Mouse (Mus musculus) intestine, embryonic 16.5 days (tissue): Measurements from ENCODE around the gene Rsph9. TPM values are rescaled to one million over a fixed set of nuclear protein-coding genes. Genes with fewer than 3 reads are reported as not detected.

ENCODE experiments used
- ATAC-seq: fragments of 200-750 bp; cut with Nextera tagmentation; 2 replicates; pipeline ENCODE4 v1.8.0; 2017; ENCODE audit warnings: moderate TSS enrichment, moderate library complexity
- H3K27ac ChIP-seq: fragments of 300-500 bp; sonication (generic); 2 replicates; pipeline ENCODE4 v1.5.1; 2014; ENCODE audit warnings: mild to moderate bottlenecking, low read length
- H3K27me3 ChIP-seq: fragments of 300-500 bp; sonication (generic); replicated peaks from 2 replicates; pipeline ENCODE4 v1.6.1; 2014; ENCODE audit warnings: low read length, control low read depth, mixed read lengths; ENCODE audit not compliant: control insufficient read depth, insufficient read depth
- H3K36me3 ChIP-seq: fragments of 300-500 bp; sonication (generic); 2 replicates; pipeline ENCODE4 v1.6.1; 2014; ENCODE audit warnings: low read length, control low read depth; ENCODE audit not compliant: control insufficient read depth, insufficient read depth
- H3K4me1 ChIP-seq: fragments of 300-500 bp; sonication (generic); 2 replicates; pipeline ENCODE4 v1.6.1; 2014; ENCODE audit warnings: low read length, control low read depth, mixed read lengths; ENCODE audit not compliant: control insufficient read depth, insufficient read depth
- H3K4me2 ChIP-seq: fragments of 300-500 bp; sonication (generic); 2 replicates; pipeline ENCODE4 v1.6.1; 2014; ENCODE audit warnings: low read depth, low read length, control low read depth
- H3K4me3 ChIP-seq: fragments of 300-500 bp; sonication (generic); 2 replicates; pipeline ENCODE4 v1.5.1; 2014; ENCODE audit warnings: mild to moderate bottlenecking, low read length
- H3K9ac ChIP-seq: fragments of 300-500 bp; sonication (generic); 2 replicates; pipeline ENCODE4 v1.6.1; 2014; ENCODE audit warnings: low read depth, low read length
- H3K9me3 ChIP-seq: fragments of 300-500 bp; sonication (generic); 2 replicates; pipeline ENCODE4 v1.6.1; 2016; ENCODE audit warnings: low read length, control low read depth; ENCODE audit not compliant: control insufficient read depth
- WGBS: fragments of 180-500 bp; shearing (Covaris S2); extraction: QIAGEN DNeasy Blood & Tissue Kit; methylation state at CpG from one replicate; pipeline ENCODE4 v1.1.7; 2014; 5-methylcytosine and 5-hydroxymethylcytosine counted together
- polyA plus RNA-seq: library from polyadenylated mRNA; unstranded; fragments of >200 nt; fragmentation: Nextera tagmentation; extraction: Ambion mirVana; gene quantifications from 2 replicates; pipeline ENCODE4 v1.2.1, GENCODE M21; 2015

The Rsph9 gene
- polyA plus RNA-seq, 1 experiment from 2014 or later, result 8.8 TPM

- Histone ChIP-seq H3K9ac (no peak overlapping the region), H3K4me3 (no peak overlapping the region), H3K27ac (0 out of 2 replicates have a peak overlapping the region, but pooled peaks have one; percentile 4), H3K4me1 (no peaks in the 10 kb centered on the region), H3K9me3 (no peaks in the 10 kb centered on the region), H3K4me2 (no peak overlapping the region), H3K36me3 (peaks cover 31% of the 10 kb centered on the region), H3K27me3 (no peaks in the 10 kb centered on the region)
- 77% methylated on average over 13 of the region's 13 CpGs for WGBS
- ATAC-seq, result peak; percentile 43
Observed at GRCm38 (mm10) chr17:46129741-46130498, 14.1 kb downstream of the Rsph9 start.

DNA sequence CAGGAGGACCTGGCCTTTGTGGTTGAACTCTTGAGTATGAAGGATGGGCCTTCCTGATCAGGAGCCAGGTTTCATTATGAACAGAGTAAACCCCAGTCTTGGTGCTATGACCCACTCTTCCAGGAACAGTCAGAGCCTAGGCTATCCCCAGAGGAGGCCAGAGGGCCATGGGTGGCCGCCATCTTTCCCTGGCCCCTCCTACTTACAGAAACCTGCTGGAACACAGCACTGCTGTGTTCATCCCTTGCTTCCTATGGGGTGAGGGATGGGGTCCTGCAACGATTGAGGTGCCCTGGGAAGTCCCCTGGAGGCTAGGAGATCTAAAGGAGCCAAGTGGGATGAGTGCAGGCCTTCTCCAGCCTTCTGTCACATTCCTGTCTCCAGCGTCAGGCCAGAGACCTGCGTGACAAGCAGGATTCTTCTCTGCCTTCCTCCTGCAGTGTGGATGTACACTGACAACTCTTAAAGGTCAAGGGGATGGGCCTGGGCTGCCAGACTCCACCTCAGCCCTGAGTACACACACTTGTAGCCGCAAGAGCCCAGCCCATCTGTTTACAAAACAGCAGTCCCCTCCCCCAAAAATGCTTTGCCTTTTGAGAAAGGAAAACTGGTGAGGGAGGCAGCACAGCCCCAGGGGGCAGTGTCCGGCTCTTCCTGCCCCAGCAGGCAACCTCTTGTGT is 16.1 kb downstream of the Rsph9 start:
- peaks cover 39% of the 10 kb centered on the region for H3K36me3 ChIP-seq
- ATAC-seq, result no peak
- H3K27ac ChIP-seq, result no peak overlapping the region
- H3K9ac ChIP-seq, result no peak overlapping the region
- H3K4me3 ChIP-seq, result no peak overlapping the region
- no peak overlapping the region for H3K4me2 ChIP-seq
- no peaks in the 10 kb centered on the region for H3K4me1 ChIP-seq
- no peaks in the 10 kb centered on the region for H3K27me3 ChIP-seq
- no peaks in the 10 kb centered on the region for H3K9me3 ChIP-seq
- WGBS, result 75% methylated on average over 6 of the region's 6 CpGs

- H3K4me3 ChIP-seq, result no peak overlapping the region
- H3K4me2 ChIP-seq, result no peak overlapping the region
- no peak for ATAC-seq
- no peaks in the 10 kb centered on the region for H3K4me1 ChIP-seq
- 57% methylated on average over 6 of the region's 6 CpGs for WGBS
- peaks cover 39% of the 10 kb centered on the region for H3K36me3 ChIP-seq
- no peak overlapping the region for H3K9ac ChIP-seq
- H3K9me3 ChIP-seq, result no peaks in the 10 kb centered on the region
- no peaks in the 10 kb centered on the region for H3K27me3 ChIP-seq
- no peak overlapping the region for H3K27ac ChIP-seq
Observed at GRCm38 (mm10) chr17:46126608-46127007, 17.4 kb downstream of the Rsph9 start.

DNA sequence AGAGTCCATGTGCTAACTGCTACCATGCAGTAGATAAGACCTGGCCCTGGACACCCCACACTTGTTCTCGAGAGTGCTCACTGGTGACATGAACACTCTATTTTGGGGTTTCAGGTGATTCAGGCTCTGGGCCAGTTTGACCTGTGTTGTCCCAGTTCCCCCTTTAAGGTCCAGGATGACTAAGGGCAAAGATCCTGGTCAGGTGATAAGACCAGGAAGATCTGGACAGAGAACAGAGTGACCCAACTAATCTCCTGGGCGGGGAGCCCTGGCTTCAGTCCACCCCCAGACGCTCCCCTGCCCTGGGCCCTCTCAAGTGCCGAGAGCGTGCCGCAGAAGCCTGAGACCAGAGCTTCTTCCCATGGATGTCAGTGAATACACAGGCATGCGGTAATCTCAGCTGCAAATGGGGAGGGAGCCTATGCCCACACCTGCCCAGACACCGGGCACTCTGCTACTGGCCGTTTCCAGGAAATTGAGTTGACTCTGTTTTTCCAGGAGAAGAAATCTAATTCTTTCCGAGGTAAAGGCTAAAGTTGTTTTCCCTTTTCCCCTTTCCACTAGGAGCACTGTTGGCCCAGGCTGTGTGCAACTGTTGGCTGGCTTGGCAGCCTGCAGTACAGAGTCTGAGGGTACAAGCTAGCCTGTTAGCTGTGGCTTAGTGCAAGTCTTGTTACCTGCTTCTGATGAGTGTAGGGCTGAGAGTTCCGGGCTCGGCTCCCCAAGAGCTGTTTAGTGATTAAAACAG is 19.9 kb downstream of the Rsph9 start:
- H3K36me3 ChIP-seq, result peaks cover 39% of the 10 kb centered on the region
- no peaks in the 10 kb centered on the region for H3K9me3 ChIP-seq
- no peak overlapping the region for H3K9ac ChIP-seq
- no peaks in the 10 kb centered on the region for H3K4me1 ChIP-seq
- WGBS, result 85% methylated on average over 12 of the region's 12 CpGs
- no peak for ATAC-seq
- H3K27me3 ChIP-seq, result no peaks in the 10 kb centered on the region
- no peak overlapping the region for H3K4me2 ChIP-seq
- no peak overlapping the region for H3K27ac ChIP-seq
- H3K4me3 ChIP-seq, result no peak overlapping the region

- H3K9ac ChIP-seq, result no peak overlapping the region
- H3K4me3 ChIP-seq, result no peak overlapping the region
- H3K27me3 ChIP-seq, result no peaks in the 10 kb centered on the region
- 96% methylated on average over 4 of the region's 4 CpGs for WGBS
- no peaks in the 10 kb centered on the region for H3K9me3 ChIP-seq
- ATAC-seq, result no peak
- H3K4me1 ChIP-seq, result no peaks in the 10 kb centered on the region; the same call in 1 of the 2 replicates
- H3K4me2 ChIP-seq, result no peak overlapping the region
- no peak overlapping the region for H3K27ac ChIP-seq
- H3K36me3 ChIP-seq, result peaks cover 32% of the 10 kb centered on the region
Observed at GRCm38 (mm10) chr17:46123285-46123684, 20.7 kb downstream of the Rsph9 start.

DNA sequence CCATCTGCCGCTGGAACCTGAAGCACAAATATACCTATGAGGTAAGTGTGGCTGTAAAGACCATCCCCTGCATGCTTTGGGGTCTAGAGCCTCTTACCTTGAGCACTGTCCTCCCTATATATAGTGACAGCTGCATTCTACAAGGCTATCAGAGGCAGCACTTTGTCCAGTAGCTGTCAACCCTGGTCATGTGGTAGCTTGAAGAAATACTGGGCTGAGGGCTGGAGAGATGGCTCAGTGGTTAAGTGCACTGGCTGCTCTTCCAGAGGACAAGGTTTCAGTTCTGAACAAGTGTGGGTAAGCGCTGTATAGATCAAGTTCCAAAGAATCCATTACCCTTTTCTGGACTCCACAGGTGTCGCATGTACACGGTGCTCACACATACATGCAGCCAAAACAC is 21.2 kb downstream of the Rsph9 start:
- H3K4me3 ChIP-seq, result no peak overlapping the region
- no peaks in the 10 kb centered on the region for H3K27me3 ChIP-seq
- no peak for ATAC-seq
- no peak overlapping the region for H3K9ac ChIP-seq
- H3K9me3 ChIP-seq, result no peaks in the 10 kb centered on the region
- peaks cover 31% of the 10 kb centered on the region for H3K36me3 ChIP-seq
- H3K4me1 ChIP-seq, result no peaks in the 10 kb centered on the region; the same call in 1 of the 2 replicates
- 93% methylated on average over 4 of the region's 4 CpGs for WGBS
- no peak overlapping the region for H3K27ac ChIP-seq
- no peak overlapping the region for H3K4me2 ChIP-seq

DNA sequence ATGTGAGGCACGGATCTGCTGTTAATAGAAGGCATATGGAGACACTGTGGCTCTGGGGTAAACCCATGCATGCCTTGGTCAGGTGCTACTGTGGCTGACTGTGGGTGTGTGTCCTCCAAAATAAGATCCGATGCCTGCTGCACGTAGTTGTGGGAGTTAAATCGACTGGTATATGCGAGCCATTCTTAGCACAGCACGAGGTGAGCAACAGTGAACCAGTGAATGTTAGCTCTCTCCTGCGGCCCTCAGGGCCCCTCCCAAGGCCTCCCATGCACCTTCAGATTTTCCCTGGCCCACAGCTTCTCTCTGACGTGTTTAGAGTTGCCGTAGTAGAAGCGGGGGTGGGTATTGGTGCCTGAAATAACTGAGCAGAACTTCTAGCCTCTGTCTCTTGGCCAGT is 24.4 kb downstream of the Rsph9 start:
- 87% methylated on average over 10 of the region's 10 CpGs for WGBS
- Histone ChIP-seq H3K4me2 (no peak overlapping the region), H3K27ac (no peak overlapping the region), H3K4me3 (no peak overlapping the region), H3K4me1 (peaks cover 2% of the 10 kb centered on the region; the same call in 1 of the 2 replicates), H3K9me3 (no peaks in the 10 kb centered on the region), H3K9ac (no peak overlapping the region), H3K27me3 (no peaks in the 10 kb centered on the region), H3K36me3 (peaks cover 10% of the 10 kb centered on the region)
- no peak for ATAC-seq

DNA sequence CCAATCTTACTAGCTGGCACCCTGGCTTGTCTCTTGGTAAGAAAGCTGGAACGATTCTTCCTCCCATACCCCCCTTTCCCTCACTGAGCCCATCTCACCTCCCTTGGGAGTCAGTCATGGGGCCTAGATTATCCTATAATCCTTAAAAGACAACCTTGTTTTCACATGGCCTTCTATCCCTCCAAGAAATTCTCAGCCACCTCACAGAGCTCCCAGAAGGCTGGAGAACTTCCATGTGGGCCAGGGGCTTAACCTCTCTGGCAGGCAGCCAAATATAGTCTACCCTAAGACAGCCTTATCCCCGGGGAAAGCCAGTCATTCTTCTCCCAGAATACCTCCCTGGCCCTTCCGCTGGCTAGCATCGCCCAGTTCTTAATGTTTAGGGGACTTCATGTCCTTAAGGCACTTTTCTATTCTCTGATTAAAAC is 25.6 kb downstream of the Rsph9 start:
- H3K27ac ChIP-seq, result no peak overlapping the region
- no peak overlapping the region for H3K4me2 ChIP-seq
- peaks cover 2% of the 10 kb centered on the region; the same call in 1 of the 2 replicates for H3K4me1 ChIP-seq
- no peak overlapping the region for H3K4me3 ChIP-seq
- no peak for ATAC-seq
- no peaks in the 10 kb centered on the region for H3K27me3 ChIP-seq
- H3K9me3 ChIP-seq, result no peaks in the 10 kb centered on the region
- peaks cover 5% of the 10 kb centered on the region for H3K36me3 ChIP-seq
- WGBS, result 69% methylated on average over 4 of the region's 4 CpGs
- H3K9ac ChIP-seq, result no peak overlapping the region
